Mouse (Mus musculus) frontal cortex, postnatal 36 days (tissue): ENCODE data around the gene Samm50.

ENCODE experiments used
- DNase-seq, 2 experiments: peaks; one replicate each; pipeline ENCODE4 v3.0.0; 2022; ENCODE audit warnings: low spot score in 2 of 2

Gene Samm50

DNA sequence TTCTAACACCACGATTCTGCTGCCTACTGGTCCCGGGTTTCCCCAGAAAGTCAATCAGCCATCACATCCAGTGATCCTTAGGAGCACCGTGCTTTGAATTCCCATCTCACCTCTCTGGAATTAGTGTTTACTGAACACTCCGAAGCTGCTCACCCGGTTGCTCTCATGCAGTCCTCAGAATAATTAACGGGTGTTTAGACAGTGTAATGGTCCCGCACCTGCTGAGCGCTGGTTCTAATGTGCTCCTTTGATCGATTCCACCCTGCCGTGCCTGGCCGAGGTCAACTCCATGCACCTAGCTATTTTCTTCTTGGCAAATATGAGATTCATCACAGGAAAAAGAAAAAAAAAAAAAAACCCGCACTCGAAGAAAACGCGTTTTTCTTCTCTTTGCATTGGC is 46.5 kb downstream of the Samm50 start:
- DNase-seq = no peak

DNA sequence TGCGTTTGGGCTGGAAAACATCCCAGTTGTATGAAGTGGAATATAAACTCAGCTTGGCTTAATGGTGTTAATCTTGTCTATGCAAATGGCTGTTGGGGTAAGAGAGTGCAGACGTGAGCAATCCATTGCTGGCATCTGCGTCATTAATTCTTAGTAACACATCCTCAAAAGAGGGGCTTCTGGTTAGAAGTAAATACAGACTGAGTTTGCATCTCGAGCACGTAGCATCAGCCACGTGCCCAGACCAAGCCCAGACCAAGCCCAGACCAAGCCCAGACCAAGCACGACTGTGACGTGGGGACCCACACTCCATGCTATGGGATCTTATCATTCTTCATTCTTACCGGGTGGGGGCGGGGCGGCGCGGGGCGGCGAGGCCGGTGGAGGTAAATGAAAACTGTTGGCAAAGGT is 47.0 kb downstream of the Samm50 start:
- no peak for DNase-seq

DNA sequence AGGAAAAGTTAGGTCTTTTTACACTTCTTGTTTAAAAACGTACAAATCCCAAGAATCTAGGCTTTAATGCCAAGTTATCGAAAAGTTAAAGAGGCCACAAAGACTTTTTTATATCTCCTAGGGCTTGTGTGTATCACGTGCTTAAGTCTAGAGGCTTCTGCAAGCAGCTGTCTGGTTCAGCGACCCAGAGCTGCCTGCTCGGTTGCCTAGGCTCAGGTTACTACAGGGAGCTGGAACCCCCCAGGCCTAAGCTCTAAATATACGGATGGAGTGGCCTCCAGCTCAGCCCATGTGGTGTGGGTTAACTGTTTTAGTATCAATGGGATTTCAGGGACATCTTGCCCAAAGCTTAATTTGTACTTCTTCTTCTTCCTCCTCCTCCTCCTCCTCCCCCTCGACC is 49.5 kb downstream of the Samm50 start:
- no peak for DNase-seq

DNA sequence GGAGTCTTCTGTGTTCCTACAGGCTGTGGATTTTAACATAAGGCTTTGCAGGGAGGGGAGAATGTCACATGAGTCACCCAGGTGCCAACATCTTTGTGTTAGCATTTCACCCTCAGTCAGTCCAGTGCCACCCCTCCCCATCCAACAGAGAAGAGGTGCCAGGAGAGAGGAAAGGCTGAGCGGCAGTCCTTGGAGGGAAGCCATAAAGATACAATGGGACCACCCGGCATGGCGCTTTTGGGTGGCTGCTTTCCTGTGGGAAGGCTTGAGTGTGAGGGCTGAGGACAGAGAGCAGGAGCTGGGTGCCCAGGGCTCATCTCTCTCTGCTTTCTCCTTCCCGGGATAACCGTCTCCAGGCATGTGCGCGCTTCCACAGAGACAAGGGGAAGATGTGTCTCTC is 53.1 kb downstream of the Samm50 start:
- DNase-seq = no peak

DNA sequence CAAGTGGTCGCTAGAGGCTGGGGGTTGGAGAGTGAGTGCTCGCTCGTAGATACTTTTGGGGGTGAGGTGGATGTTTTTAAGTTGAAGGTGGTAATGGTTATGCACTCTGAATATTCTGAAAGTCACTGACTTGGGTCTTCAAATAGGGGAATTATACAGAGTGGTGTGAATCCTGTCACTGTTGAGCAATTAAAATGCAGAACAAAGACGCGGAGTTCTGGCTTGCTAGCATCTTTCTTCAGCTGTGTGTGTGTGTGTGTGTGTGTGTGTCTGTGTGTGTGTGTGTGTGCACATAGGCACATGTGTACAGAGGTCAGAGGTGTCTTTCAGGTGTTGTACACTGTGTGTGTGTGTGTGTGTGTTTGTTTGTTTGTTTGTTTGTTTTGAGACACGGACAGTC is 54.2 kb downstream of the Samm50 start:
- no peak for DNase-seq

DNA sequence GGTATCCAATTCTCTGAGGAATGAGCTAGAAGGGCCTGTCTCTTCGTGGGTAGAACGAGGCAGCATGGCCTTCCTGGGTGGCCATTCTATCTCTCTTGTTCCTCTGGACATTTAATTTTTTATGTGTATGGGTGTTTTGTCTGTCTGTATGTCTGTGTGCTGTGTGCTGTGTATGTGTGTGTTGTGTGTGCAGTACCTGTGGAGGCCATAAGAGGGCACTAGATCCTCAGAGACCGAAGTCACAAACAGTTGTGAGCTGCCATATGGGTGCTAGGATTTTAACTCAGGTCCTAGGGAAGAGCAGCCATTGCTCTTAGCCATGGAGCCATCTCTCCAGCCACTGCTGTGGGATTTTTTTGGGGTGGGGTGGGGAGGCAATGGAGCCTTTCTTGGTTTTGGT is 55.3 kb downstream of the Samm50 start:
- no peak for DNase-seq

DNA sequence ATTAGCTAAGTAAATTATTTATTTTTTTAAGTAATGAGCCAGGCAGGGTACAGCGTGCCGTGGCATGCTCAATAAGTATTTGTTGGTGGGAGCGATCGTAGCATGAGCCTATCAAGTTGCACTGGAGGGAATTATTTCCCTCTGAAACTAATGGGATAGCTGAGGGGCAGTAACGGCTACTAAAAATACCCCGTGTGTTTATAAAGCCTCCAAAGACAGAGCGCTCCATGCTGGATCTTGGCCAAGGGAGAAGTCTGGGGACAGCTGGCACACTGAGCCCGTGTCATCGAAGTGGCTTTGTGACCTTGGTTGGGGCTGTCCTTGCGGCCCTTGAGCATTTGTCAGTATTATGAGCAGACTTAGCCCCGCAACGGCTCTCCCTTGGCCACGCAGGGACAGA is 59.2 kb downstream of the Samm50 start:
- DNase-seq = no peak

DNA sequence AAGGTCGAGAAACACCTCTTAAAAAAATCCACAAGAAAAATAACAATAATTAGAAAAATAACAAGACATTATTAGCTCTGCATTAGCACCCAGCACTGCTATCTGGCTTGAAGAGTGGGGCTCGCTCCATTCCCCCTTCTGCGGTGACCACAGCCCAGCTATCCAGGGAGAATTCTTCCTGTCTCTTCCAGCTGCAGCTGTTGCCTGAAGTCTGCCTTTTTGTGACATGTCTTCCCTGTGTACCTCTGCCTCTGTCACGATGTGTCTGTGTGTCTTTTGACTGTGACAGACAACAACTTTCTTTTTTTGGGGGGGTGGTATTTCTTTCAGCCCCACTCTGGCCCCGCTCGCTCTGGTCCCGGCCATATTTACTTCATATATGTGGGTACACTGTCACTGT is 60.6 kb downstream of the Samm50 start:
- no peak for DNase-seq

DNA sequence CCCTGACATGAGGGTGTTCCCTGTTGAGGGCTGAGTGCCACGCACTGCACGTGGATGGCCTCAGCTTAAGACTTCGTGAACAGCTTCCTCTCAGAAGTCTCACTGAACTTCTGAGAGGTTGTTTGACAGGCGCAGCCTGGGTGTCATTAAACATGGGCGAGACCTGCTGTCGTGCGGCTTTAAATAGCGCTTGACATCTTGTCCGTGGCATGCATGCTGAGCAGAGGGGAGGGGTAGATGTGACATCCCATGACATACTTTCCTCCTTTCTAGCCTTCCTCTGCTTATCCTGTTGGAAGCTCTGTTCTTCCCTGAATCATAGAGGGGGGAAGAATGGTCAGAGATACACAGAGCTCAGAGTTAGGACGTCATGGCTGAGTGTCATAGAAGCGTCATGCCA is 61.7 kb downstream of the Samm50 start:
- no peak for DNase-seq

DNA sequence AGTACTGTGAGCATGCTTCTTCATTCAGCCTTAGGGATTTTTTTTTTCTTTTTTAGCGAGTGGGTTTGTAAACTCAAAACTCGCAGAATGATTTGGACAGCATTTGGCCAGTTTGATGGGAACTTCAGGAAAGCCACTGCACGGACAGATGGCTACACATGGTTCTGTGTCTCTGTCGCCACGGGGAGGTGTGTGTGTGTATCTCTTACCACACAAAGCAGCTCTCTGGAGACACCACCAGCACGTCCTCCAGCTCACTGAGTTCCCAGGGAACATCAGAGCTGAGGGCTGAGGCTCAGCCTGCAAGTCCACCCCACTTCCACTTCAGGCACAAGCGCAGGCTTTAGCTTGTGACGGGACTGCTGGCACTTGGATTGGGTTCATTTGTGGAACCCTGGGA is 62.3 kb downstream of the Samm50 start:
- peak in 1 of 2 experiments; percentile 18 for DNase-seq

DNA sequence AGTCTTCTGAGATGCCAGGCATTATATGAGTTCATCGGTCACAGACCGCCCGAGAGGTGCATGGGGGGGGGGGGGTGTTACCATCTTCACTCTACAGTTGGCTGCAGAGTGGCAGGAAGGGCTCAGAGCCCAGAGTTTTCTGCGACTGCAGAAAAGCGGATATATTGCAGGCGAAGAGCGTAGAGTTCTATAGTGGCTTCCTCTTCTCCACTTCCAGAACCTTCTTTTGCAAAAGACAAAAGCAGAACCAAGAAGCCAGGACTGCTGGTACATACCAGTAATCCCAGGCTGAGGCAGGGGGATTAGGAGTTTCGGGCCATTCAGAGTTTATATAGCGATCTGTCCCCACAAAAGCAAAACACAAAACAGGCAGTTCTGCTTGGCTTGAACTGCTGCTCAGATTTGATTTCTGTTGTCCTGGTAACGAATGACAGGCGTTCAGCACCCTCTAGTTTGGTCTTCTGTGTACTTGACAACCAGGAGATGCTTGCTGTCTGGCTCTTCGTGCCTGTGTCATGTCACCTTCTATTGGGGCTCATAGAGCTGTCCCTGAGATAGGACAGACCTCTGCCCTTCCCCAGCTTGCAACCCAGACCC is 64.3 kb downstream of the Samm50 start:
- DNase-seq = no peak

DNA sequence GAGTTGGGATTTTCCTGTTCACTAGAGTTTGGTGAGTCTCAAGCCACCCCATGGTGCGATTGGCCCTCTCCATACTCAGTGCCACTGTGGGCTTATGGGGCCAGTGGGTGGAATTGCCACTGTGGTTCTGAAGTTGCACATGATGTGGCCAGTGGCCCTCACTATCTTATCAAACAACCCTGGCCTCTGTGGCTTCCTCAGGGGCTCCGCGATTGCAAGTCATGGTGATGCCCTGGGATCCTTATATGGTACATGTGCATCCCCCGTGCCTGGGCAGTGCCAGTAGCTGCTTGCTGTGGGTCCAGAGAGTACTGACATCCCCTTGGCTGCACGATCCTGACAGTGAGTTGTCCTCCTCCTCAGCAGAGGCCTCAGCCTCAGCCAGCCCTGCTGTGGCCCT is 64.8 kb downstream of the Samm50 start:
- no peak for DNase-seq

DNA sequence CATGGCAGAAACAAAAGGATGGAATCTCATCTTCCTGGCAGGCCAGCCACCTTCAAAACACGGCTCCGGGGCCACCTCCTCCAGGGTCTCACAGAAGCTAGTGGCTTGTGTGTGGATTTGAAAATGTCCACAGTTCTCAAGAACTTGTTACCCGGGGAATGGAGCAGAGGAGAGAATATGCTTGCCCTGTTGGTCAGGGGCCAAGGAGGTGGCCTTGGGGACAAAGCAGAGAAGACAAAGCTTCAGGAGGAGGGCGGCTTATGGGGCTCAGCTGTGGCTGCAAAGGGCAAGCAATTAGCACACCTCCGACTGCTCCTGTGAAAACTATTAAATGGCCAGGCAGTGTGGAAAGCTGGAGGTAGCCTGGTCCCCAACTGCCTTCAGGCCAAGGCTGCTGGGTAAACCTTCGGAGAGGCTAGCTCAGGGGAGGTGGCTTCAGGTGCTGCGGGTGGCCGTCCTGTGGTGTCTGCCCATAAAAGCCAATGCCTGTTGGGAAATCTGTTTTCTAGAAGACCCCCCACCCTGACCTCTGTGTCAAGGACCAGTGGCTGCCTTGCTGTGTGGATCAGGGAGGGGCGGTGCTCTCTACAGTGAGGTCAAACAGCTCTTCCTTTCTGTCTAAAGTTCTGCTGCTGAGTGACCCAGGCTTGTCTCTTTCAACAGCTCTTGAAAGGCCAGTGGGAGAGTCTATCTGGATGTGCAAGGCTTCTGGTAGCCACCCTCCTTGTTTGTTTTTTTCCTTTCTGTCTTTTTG is 66.7 kb downstream of the Samm50 start:
- no peak for DNase-seq

DNA sequence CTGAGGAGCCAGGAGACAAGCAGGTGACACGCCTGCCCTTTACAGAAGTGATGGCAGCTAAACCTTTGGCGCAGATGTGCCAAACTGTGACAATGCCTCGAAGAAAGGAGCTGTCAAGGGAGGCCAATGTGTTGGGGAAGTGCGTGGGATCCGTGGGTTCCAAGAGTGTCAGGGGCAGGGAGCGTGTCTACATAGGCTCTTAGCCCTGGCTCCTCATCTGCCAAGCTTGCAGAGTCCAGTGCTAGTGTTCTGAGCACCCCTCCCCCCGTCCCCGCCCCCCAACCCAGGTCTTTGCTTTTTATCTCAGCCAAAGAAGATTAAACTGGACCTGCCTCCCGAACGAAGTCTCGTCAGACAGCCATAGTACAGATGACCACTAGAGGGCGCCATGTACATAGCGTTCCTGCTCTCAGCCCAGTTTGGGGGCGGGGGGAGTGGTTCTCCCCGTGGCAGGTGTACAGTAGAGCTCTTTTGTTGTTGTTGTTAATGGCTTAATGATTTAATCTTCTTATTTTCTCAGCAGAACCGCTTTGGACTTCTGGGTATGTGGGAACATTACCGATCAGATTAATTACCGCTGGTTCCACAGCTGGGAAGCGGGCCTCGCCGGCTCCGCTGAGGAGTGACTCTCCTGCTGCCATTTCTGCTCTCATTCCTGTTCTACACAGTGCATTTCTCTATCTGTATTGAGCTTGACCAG is 68.2 kb downstream of the Samm50 start:
- peak; percentile 74 to 84 for DNase-seq

DNA sequence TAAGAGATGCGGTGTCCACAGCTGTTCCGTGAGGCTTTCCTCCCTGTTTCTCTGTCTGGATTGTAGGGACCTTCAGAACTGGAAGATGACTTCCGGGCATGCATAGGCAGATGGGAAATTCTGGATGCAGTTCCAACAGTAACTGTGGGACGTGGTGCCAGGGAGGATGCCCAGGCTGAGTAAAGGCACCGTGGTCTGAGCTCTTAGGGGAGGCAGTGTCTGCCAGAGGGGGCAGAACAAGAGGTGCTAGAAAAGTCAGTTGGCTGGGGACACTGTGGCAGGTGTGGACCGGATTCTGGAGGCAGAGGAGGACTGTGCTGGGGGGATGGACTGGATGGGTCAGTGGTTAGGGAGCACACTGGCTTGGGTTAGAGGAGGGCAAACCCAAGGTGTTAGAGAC is 70.6 kb downstream of the Samm50 start:
- DNase-seq = no peak

DNA sequence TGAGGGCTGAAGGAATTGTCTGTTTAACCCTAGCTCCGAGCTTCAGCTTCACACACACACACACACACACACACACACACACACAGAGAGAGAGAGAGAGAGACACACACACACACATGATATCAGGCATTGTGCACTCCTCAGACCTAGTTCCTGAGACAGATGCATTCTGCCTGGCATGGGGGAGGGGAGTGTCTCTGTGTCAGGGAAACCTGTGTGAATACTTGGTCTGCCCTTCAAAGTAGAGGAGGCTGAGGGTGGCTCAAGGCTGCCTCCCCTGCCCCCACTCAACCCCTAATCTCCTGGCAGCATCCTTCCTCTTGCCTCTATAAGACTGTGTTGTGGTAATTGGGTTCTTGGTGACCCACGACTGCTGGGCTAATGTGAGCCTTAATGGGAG is 71.5 kb downstream of the Samm50 start:
- DNase-seq = no peak

DNA sequence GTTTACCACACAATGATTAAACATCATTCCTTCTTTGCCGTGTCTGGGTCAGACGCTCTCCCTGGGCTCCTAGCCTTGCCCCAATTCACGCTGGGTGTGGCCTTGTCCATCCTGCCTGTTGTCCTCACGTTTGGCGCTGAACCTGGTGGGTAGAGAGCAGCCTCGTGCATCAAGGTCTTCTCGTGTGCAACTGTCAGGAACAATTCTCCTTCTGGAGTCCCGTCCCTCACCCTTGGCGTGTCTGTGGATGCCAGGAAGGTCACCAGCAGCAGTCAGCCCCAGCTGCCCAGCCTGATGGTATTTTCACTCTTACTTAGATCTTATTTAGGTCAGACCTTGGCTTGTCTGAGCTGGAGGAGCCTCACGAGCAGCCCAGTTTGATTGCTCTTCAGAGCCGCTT is 73.1 kb downstream of the Samm50 start:
- no peak for DNase-seq

DNA sequence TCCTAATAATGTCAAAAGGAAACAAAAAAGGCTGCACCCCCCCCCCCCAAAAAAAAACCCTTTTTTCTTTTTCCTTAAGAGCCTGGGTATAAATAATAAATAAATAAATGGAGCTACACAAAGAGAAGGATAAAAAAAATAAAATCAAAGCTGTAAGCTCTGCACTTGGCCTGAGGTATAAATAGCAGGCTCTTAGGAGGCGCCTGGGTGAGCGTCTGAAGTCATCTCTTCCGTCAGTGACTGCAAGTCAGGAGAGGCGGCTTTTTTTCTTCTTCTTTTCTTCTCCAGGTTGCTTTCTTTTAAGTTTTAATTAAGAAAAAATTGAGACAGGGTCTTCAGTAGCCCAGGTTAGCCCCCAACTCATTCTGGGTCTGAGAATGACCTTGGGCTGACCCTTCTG is 74.2 kb downstream of the Samm50 start:
- DNase-seq = no peak
